Mouse (Mus musculus) midbrain, embryonic 12.5 days (tissue): ENCODE measurements around the gene Plin3. TPM values are rescaled to one million over a fixed set of nuclear protein-coding genes. Genes with fewer than 3 reads are reported as not detected.
A peak's percentile ranks its signal among the peaks of the same experiment; 100 is the strongest.

Experiments
- microRNA counts: library from miRNA; unstranded; fragments of <30 nt; microRNA quantifications from one replicate; lab custom pipeline; 2017
- microRNA-seq: library from miRNA; unstranded; fragments of <30 nt; microRNA quantifications from one replicate; pipeline ENCODE4, GENCODE M21; 2017
- polyA plus RNA-seq: library from polyadenylated mRNA; unstranded; fragments of >200 nt; fragmentation: Nextera tagmentation; extraction: Ambion mirVana; gene quantifications from 2 replicates; pipeline ENCODE4 v1.2.1, GENCODE M21; 2016

The Plin3 gene
- polyA plus RNA-seq, 1 experiment from 2014 or later, result 29.0 TPM

MicroRNAs within 50 kb of the gene (microRNA counts, 519-probe panel; counts per million panel counts)
- microRNA mmu-miR-7b (lab: Ali Mortazavi, UCI), result not detected

Small RNA genes lying within 50 kb of the gene (microRNA-seq; reads per million reads assigned to microRNA genes)
- 566 reads per million, percentile 72 among the genes with 10 or more reads in this experiment for gene Mir7b

Other genes with a start within 250 kb of the Plin3 start
- gene Ubxn6, start 217.8 kb downstream of the Plin3 start, polyA plus RNA-seq, result 54.9 and 58.1 TPM in 2 replicates
- gene Hdgfl2, start 213.2 kb downstream of the Plin3 start, polyA plus RNA-seq, result 179 and 184 TPM in 2 replicates
- gene Plin4, start 183.1 kb downstream of the Plin3 start, polyA plus RNA-seq, result 0.09 and 0.10 TPM in 2 replicates
- 0.14 and 0.34 TPM in 2 replicates for gene Plin5, start 175.3 kb downstream of the Plin3 start, polyA plus RNA-seq
- gene Lrg1, start 170.9 kb downstream of the Plin3 start, polyA plus RNA-seq, result 0.29 TPM in 1 of 2 replicates, not detected in the other
- gene Sema6b, start 152.5 kb downstream of the Plin3 start, polyA plus RNA-seq, result 6.5 and 7.9 TPM in 2 replicates
- gene Tnfaip8l1, start 130.4 kb downstream of the Plin3 start, polyA plus RNA-seq, result 8.0 and 8.2 TPM in 2 replicates
- 56.8 and 61.6 TPM in 2 replicates for gene Mydgf, start 109.0 kb downstream of the Plin3 start, polyA plus RNA-seq
- gene Dpp9, start 74.0 kb downstream of the Plin3 start, polyA plus RNA-seq, result 41.0 and 43.9 TPM in 2 replicates
- gene Fem1a, start 36.1 kb downstream of the Plin3 start, polyA plus RNA-seq, result 17.9 and 18.6 TPM in 2 replicates
- 1.7 TPM in 2 replicates for gene Ticam1, start 16.1 kb downstream of the Plin3 start, polyA plus RNA-seq
- gene Arrdc5, start 7.4 kb upstream of the Plin3 start, polyA plus RNA-seq, result not detected in 2 replicates
- gene Uhrf1, start 10.4 kb upstream of the Plin3 start, polyA plus RNA-seq, result 161 and 166 TPM in 2 replicates
- gene Kdm4b, start 33.2 kb upstream of the Plin3 start, polyA plus RNA-seq, result 75.1 and 80.4 TPM in 2 replicates
- gene Ptprs, start 183.6 kb upstream of the Plin3 start, polyA plus RNA-seq, result 290 and 332 TPM in 2 replicates
- not detected in 2 replicates for gene Znrf4, start 219.6 kb upstream of the Plin3 start, polyA plus RNA-seq